Mouse (Mus musculus): ENCODE data around the gene Cyb5d1.
A peak's percentile ranks its signal among the peaks of the same experiment; 100 is the strongest.

The Cyb5d1 gene

DNA sequence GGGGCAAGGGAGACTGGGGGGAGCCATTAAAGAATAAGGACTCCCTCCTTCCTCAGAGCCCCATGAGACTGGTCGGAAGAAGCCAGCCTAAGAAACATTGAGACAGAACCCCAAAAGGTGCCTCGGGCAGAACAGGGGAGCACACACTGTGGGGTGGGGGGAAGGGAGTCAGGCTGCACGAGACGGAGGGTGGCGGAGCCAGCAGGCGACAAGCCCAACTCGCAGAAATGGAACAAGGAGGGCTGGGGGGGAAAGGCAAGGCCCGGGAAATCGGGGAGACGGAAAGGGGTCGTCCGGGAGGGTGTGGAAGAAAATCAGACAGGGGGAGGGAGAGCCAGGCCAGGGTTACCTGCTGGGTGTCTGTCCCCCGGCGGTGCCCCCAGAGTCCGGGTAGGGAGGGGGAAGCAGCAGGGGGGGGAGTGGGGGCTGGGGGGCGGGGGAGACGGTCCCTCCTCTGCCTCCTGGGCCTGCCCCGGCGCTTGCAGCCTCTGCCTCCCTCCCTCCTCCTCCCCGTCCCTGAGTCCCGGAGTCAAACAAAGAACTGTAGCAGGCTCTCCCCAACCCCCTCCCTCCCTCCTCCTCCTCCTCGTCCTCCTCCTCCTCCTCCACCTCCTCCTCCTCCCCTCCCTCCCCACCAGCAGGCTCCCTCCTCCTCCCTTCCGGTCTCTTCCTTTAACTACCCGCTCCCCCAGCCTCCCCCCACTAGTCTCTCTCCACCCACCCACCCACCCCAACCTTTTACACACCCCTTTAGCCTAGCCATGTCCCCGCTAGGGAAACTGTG is 20.4 kb upstream of the Cyb5d1 start:
- DNase-seq (ENCODE audit: low spot score in 2 of 2) = no peak

DNA sequence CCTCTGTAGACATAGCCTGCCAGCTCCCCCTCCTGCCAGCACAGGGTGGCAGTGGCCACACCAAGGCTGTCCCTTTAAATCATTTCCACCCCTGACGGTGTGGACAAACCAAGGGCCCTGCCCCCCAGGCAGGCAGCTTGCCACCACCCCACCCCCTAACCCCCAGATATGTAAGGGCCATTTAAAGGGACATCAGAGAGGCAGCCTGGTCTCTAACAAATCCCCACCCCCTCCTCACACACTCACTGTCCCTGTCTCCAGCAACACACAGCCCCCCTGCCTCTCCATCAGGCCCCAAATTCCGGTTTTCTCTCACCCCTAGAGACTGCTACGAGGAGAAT is 19.9 kb upstream of the Cyb5d1 start:
- no peak for DNase-seq (ENCODE audit: low spot score in 2 of 2)

DNA sequence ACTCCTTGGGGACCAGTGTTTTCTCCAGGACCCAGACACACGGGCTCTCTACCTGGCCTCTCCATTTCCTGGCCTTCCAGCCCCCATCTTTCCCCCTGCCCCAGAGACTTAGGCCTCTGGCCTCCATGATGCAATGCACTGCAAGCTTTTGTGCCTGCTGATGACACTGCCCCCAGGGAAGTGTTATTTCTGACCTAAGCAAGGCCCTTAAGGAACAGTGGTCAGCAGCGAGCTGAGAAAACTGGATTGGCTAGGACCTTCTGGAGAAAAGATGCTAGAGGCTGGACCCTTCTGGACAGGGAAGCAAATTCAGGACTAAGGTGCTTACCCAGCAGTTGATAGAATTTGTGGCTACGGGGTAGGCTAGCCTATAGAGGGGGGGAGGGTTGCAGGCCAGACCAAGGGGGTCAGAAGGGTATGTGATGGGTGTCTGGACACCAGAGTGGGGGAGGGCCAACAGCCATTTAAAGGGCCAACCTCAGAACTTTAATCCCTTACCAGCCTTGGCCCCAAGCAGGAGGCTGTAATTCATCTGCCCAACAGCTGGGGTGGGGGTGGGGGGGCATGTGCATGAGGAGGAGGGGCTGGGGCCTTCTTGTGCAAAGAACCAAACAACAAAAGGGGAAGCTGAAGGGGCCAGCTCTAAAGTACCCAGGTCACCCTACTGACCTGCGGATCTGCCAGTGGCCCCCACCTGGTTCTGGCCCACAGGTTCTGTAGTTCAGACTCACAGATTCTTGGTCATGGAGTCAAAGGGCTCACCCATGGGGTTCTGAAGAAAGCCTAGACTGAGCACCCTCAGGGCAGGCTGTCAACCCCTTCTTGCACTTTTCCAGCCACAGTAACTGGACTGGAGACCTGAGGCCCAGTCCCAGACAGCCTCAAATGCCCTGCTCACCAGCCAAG is 19.2 kb upstream of the Cyb5d1 start:
- DNase-seq (ENCODE audit: low spot score in 2 of 2) = no peak

DNA sequence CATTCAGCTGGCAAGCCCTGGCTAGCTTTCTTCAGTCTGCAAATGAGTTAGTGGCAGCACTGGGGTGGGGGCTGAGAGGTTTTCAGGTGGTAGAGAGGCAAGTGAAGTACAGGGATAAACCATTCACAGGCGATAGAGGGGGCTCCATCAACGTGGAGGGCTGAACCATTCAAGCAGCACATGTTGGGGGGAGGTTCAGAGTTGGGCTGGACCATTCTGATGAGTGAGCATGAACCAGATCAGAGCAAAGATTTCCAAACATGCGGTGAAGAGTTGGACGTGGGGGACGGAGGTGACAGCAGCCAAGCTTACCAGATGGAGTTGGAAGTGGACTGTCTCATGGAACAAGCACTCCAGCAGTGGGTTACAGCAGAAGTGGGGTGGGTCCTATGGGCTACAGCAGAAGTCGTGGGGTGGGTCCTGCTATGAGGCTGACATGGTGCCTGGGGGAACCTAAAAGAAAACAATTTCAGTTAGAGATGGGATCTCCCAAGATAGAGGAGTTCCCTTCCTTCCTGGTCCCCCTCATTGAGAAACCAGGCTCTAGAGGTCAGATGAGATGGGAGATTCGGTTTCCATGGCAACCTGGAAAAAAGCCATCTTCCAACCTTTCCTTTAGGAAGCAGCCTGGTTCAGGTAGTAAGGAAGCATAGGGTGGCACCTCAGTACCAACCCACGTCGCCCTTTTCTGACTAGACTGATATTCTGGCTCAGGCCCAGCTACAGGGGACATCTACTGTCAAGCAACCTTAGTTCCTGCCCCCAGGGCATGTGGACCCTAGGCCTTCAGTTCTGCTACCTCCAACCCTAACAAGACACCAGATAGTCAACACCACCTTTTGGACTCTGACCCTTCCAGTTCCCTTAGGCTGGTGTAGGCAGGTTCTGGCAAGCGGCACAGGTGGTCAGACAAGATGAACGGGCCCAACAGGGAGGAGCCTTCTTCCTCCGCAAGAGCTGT is 18.1 kb upstream of the Cyb5d1 start, which contains the start of gene Kdm6b:
TSS of gene Kdm6b (minus strand) at position 455 of the 961 bp plus-strand sequence.
- DNase-seq (ENCODE audit: low spot score in 2 of 2) = peak; percentile 55 to 80

DNA sequence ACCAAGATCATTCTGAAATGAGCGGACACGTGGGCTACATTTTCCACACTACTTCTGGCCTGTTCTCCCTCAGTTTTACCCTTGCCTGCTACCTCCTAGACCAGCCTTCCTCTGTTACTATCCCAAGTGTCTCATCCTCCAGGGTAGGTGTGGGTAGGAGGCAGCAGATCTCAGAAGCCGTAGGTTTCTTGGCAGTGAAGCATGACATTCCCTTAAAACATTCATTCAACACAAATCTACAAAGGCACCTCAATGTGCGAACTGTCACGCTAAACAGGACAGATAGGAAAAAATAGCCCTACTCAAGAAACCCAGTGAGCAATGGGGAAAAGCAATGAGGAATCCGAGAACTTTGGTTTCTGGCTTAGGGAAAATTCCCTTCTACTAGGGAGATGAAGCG is 17.1 kb upstream of the Cyb5d1 start:
- DNase-seq (ENCODE audit: low spot score in 2 of 2) = no peak

DNA sequence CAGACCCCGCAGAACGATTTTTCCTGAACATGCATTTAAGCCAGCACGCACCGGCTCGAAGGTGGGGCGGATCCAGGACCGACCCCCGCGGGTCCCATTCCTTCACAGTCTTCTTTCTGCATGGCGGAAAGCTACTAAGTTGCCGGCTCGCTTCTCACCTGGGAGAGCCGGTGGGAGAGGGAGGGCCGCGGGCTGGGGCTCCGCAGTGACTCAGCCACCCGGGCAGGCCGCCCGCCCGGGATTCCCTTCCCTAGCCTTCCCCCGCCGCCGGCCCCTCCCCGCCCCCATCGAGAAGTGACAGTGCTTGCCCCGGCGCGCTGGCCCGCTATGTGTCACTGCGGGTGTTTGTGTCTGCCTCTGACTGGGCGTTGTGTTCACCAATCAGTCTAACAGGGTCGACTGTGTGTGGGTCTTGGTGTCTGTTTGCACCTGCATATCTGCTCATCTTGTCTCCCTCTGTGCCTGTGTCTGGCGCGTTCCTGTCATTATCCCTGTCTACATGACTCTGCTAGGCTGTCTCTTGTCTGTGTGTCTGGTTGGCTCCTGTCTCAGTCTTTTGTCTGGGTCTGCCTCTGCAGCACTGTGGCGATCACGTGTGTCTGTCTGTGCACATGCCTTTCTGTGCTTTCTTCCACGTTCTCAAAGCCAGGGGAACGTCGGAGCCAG is 16.2 kb upstream of the Cyb5d1 start:
- DNase-seq (ENCODE audit: low spot score in 2 of 2) = peak; percentile 70 to 76

DNA sequence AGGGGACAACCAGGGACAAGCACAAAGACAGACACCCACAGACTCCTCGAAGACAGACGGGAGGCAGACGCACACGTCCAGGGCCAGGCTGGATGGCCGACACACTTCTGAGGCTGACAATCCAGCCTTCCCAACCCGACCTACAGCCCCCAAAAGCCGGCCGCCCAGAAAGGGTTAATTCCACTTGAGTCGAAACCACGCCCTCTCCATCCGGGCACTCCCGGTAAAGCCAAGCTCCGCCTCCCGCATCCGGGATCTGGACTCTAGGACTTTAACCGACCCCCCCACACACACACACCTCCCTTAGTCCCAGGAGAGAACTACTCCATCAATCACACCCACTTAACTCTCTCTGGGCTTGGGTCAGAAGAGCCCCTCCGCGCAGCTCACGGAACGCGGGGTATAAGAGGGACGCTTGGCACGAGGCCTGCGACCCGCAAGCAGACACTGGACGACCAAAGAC is 15.7 kb upstream of the Cyb5d1 start:
- DNase-seq (ENCODE audit: low spot score in 2 of 2) = peak; percentile 88 to 91

DNA sequence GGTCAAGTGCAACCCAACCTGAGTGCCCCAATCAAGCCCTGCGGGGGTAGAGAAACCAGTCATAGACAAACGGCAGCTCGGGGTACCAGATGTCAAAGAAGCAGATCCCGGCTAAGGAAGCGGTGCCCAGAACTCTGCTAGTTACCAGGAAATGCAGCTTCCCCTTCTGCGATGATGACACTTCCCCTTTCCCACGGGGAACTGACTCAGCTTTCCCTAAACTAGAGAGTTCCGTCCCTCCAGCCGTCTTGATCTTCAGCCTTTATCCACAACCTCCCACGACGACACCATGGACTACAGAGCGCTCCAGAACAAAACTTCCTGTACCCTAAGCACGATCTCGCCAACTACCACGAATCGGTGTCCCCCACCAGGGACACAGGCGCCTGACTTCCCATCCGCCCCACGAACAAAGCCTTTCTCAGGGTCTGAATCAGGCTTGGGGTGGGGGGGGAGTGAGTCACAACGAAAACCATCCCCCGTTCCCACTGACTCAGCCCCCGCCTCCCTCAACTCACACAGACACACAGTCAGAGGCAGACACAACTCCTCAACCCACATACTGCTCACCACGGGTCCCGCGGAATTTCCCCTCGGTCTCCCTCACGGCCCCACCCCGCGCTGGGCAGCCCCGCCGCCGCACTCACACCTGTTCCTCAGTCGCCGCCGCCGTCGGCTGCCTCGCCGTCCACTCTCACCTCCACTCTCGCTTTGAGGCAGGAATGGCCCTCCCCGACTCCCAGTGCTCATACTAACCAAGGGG is 15.1 kb upstream of the Cyb5d1 start:
- peak in 1 of 2 experiments; percentile 66 for DNase-seq (ENCODE audit: low spot score in 2 of 2)

DNA sequence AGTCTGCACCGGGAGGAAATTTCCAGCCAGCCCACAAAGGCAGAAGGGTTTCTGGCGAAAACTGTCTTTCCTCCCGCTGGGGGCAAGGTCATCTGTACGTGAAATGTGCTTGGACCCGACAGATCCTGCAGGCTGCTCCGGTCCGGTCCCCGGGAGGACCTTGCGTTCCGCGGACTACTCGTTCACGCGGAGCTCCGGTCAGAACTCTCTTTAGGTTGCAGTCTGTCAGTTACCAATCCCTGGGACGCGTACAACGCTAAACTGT is 14.5 kb upstream of the Cyb5d1 start:
- no peak for DNase-seq (ENCODE audit: low spot score in 2 of 2)

DNA sequence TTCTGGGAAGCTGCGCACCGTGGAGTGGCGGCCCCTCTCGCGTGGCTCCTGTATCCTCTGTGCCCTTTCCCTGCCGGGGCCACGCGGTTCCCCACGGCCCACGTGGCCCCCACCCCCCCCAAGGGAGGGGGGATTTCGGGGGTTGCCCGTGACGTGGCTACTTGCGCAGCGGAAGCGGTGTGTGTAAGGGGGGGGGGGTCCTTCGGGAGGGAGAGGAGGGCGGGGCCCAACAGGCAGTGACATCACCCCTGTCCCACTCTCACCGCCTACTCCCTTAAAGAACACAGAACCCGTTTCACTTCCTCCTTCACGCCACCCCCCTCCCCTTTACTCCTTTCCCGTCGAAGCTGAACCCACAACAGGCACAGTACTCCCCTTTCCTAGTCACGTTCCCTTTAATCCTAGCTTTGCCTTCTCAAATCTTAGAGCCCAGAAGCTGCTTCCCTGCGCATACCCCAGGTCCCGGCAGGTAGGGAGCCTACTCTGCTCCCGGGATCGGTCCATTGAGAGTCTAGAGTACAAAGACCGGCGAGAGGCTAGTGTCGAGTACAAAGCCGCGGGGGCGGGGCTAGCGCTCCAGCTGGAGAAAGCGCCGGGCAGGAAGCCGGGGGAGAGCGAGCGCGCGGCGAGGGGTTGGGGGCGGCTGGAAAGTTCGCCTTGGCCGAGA is 14.1 kb upstream of the Cyb5d1 start:
- DNase-seq (ENCODE audit: low spot score in 2 of 2) = peak; percentile 76 to 84

DNA sequence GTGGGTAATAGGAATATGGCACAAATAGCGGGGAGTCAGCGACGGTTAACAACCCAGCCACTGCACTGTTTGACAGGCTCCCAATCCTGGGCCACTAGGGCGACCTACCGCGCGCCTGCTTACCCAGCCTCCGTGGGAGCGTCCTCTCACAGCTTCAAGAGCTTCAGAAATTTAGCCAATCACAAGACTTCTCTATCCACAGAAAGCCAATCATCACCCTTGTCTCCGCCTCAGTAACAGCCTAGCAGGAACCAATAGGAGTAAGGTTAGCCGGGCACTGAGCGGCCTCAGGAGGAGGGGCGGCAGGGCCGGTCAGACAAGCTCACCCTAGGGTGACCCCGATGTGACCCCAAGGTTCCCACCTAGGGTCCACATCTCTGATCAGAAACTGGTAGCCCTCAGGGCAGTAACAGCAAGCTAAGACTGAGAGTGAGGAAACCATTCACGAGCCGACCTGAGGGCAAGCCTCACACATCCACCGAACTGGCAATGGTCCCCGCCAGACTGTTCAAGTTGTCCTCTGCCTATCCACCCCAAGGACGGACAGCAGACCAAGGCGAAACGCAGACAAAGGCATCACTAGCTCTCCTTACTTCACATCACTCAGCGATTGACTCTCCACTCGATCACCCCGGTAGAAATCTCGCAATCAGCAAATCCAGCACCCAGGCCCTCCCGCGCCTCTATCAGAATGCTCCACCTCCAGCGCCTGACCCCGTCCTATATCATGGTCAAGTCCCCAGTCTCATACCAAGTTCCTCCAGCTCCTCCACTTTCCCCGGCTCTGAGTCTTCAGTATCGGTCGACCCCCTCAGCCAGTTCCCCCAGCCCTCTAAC is 13.3 kb upstream of the Cyb5d1 start:
- DNase-seq (ENCODE audit: low spot score in 2 of 2) = peak; percentile 76 to 80

DNA sequence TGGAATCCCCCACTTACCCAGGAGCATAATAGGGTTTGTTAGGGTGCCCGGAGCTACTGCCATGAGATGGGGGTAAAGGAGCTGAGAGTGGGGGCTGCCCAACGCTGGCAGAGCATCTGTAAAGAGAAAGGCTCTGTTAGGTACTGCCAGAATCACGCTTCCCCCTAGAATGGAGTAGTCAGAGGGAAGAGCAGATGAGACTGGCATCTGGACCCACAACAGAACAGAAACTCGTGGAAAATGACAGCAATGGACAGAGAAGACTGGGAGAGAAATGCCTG is 12.2 kb upstream of the Cyb5d1 start:
- DNase-seq (ENCODE audit: low spot score in 2 of 2) = no peak

DNA sequence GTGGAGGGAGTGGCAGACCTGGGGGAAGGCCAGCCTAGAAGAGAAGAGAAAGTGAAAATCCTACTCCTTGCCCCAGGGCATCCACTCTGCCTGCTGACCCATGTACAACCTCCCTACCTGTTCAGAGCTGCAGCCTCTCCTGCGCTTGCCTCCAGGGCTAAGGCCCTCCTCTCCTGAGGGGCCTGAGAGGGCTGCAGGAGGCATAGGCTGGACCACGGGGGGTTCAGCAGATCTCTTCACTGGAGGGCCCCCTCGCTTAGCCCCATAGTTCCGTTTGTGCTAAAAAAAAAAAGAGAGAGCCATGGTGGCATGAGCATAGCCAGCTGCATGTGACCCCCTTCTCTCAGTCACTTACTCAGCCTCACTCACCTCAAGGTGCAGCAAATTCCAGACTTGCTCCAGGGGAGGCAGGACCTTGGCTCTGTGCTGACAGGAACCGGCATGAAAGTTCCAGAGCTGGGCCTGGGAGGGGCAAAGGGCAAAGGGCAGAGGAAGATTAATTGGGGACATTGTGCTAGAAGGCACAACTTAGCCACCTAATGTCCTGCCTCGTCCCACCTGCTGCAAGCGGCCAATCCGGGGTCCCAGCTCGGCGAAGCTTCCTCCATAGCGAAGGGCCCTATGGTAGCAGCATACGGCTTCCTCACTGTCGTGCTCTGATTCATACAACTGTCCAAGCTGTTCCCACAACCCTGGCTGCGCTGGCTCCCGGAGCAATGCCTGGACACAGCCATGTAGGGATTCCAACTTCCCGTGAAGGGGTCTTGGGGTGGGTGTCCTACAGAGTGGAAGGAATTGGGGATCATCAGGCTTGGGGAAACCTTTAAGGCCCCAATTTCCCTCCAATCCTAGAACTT is 11.7 kb upstream of the Cyb5d1 start:
- no peak for DNase-seq (ENCODE audit: low spot score in 2 of 2)

DNA sequence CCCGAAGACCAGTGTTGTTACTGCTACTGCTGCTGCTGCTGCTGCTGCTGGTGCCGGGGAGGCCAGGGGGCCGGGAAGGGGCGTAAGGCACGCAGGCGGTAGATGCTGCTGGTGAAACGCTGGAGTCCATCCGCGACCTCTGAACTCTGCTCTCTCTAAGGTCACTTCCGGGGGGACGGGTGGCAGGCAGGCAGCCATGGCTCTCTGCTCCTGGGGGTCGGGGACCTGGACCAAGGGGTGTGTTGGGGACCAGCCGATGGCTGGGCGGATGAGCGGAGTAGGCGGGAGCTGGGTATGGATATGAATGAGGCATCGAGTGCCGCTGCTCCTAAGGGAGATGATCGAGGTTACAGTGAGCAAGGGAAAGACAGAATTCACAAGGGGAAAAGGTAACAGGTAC is 10.9 kb upstream of the Cyb5d1 start:
- no peak for DNase-seq (ENCODE audit: low spot score in 2 of 2)

DNA sequence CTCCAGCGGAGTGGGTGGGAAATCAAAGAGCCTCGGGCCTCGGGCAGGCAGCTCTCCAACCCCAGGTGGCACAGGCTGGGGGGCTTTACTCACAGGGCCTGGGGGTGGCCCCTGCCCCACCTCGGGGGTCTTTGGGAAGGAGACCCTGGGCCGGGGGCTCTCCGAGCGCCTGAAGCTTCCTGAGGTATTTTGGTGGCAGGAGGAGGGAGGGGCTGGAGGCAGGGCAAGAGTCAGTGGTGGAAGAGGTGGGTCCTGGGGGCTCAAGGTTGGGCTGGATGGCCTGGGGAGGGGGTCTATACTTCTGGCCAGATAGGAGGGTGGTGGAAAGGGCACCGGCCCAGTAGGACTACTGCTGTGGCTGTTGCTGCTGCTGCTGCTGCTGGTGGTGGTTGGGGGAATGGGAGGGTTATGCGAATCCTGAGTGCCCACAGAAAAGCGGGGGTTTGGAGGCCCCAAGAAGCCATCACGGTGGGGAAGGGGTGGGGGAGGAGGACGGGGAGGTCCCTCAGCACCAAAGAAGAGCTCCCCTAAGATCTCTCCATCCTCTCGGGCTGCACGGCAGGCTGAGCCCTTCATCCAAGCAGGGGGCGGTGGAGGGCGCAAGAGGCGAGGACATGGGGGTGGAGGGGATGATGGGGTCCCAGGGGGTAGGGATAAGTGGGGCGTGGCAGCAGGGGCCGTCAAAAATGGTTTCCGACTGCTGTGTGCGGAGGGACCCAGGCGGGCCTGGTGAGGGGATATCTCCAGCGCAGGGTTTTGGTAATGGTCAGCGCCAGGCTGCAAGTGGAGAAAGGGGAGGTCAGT is 10.2 kb upstream of the Cyb5d1 start:
- DNase-seq (ENCODE audit: low spot score in 2 of 2) = no peak

DNA sequence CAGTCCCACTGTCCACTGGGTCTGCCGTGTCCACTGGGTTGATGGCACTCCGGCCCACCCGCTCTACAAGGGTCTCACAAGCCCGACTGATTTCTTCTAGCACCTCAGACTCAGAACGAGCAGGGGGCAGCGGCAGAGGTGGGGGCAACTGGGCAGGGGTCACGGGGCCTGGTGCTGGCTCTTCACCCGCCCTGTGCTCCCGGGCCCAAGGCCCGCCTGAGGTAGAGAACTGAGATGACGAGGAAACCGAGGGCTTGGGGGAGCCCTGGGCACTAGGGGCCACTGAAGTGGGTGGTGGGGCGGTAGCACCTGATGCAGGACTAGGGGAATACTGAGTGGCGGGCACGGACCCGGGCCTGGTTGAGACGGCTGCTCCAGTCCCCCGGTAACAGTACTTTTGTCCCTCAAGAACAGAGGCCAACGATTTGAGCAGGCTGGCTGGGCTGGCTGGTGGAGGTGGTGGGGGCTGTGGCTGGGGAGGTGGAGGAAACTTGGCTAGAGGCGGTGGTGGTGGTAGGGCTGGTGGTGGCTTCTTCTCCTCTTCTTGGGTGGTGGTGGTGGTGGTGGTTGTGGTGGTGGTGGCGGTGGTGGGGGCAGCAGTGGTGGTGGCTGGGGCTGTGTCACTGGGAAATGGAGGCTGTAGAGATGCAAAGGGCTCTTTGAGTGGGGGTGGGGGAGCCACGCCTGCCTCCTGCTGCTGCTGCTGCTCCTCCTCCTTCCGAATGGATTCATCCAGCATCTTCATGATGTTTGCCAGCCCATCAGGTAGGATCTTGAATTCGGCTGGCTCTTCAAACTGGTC is 9.4 kb upstream of the Cyb5d1 start:
- no peak for DNase-seq (ENCODE audit: low spot score in 2 of 2)
